Mouse (Mus musculus) erythroblast, embryonic 14.5 days (primary cell): Measurements from ENCODE around the gene Adam1a. TPM values are rescaled to one million over a fixed set of nuclear protein-coding genes. Genes with fewer than 3 reads are reported as not detected.
A peak's percentile ranks its signal among the peaks of the same experiment; 100 is the strongest.
"Not testable (repeated sequence)": the region's sequence is repeated elsewhere in the genome, so short reads cannot be mapped to it uniquely, and the experiment has no call there.

Experiments
- H3K27me3 ChIP-seq: 2 replicates; pipeline ENCODE4 v1.6.1; 2012; ENCODE audit warnings: inconsistent platforms; ENCODE audit not compliant: control insufficient read depth
- H3K36me3 ChIP-seq: 2 replicates; pipeline ENCODE4 v1.6.1; 2012; ENCODE audit warnings: mild to moderate bottlenecking, inconsistent platforms; ENCODE audit not compliant: control insufficient read depth
- H3K4me1 ChIP-seq: 2 replicates; pipeline ENCODE4 v1.6.1; 2012; ENCODE audit warnings: inconsistent platforms; ENCODE audit not compliant: control insufficient read depth
- H3K4me3 ChIP-seq: replicated peaks from 2 replicates; pipeline ENCODE3; 2012; ENCODE audit warnings: moderate library complexity, mild to moderate bottlenecking, inconsistent platforms
- H3K9me3 ChIP-seq: 2 replicates; pipeline ENCODE4 v1.6.1; 2012; ENCODE audit warnings: low read length, inconsistent platforms, mixed read lengths; ENCODE audit not compliant: control insufficient read depth
- GATA1 ChIP-seq: IDR thresholded peaks from 2 replicates; pipeline ENCODE4 v1.6.1; 2012; ENCODE audit warnings: low read length, inconsistent platforms, mixed read lengths
- TAL1 ChIP-seq: IDR thresholded peaks from 3 replicates; pipeline ENCODE4 v1.6.1; 2012; ENCODE audit warnings: low read length, inconsistent platforms, mixed read lengths
- polyA plus RNA-seq: library from polyadenylated mRNA; stranded (reverse); fragments of >175 nt; gene quantifications from 2 replicates; pipeline ENCODE4 v1.2.3, GENCODE M21; 2012

Gene Adam1a
- polyA plus RNA-seq, 1 experiment = 0.01 TPM

DNA sequence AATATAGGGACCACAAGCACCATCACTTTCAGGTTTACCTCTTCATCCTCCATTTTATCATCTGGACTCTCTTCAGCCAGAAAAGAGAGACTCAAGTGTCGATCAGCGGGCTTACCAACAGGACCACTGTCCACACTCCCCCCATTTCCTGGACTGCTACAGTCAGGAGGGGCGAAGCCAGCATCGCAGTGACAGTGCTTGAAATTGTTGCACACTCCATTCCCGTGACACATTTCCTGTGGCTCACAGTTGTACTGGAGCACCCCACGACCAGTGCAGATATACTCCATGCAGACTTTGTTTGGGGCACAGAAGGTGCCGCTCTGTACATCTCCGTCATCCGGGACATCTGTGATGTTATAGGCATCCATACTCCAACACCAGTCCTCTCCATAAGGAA is 26.3 kb downstream of the Adam1a start:
- no peaks in the 10 kb centered on the region for H3K4me1 ChIP-seq
- TF ChIP-seq TAL1 (no peak), GATA1 (no peak)
- no peak overlapping the region for H3K4me3 ChIP-seq
- no peaks in the 10 kb centered on the region for H3K27me3 ChIP-seq
- peaks cover 53% of the 10 kb centered on the region for H3K36me3 ChIP-seq
- H3K9me3 ChIP-seq = no peaks in the 10 kb centered on the region

DNA sequence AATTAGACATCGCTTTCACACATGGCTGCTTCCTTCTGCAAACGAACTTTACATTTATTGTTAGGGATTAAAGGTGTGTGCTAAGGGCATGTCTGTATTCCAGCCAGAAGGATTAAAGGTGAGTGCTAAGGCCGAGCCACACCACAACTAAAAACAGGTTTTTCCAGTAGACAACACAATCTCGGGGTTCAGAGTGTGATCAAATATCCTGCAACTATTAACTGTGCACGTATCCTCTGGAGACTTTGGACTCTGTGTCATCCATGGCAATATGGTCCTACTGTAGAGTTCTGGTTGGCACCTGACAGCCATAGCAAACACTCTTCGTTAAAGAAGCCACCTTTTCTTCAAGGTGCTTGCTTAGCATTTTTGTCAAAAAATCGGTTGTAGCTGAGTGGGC is 35.3 kb downstream of the Adam1a start:
- no peak for TF ChIP-seq TAL1
- TF ChIP-seq GATA1 = no peak
- no peaks in the 10 kb centered on the region for H3K36me3 ChIP-seq
- H3K9me3 ChIP-seq = no peaks in the 10 kb centered on the region
- H3K4me3 ChIP-seq = no peak overlapping the region
- H3K27me3 ChIP-seq = no peaks in the 10 kb centered on the region
- H3K4me1 ChIP-seq = peaks cover 4% of the 10 kb centered on the region; the same call in 1 of the 2 replicates

DNA sequence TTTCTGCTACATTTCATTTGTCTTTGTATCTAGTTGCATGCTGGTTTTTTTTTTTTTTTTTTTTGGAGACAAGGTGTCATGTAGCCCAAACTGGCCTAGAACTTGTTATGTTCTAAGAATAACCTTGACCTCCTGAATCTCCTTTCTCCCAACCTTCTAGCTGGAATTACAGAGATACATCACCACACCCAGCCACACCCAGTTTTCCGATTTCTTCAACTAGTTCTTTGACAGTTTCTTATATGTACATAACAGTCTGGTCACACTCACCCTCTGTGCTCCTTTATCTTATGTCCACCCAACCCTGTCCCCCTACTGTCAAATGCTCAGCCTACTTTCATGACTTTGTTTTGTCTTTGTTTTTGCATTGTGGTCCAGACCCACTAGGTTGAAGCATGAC is 38.4 kb downstream of the Adam1a start:
- TF ChIP-seq TAL1 = no peak
- no peak for TF ChIP-seq GATA1
- peaks cover 4% of the 10 kb centered on the region; the same call in 1 of the 2 replicates for H3K4me1 ChIP-seq
- no peak overlapping the region for H3K4me3 ChIP-seq
- H3K9me3 ChIP-seq = no peaks in the 10 kb centered on the region
- H3K36me3 ChIP-seq = no peaks in the 10 kb centered on the region
- no peaks in the 10 kb centered on the region for H3K27me3 ChIP-seq

DNA sequence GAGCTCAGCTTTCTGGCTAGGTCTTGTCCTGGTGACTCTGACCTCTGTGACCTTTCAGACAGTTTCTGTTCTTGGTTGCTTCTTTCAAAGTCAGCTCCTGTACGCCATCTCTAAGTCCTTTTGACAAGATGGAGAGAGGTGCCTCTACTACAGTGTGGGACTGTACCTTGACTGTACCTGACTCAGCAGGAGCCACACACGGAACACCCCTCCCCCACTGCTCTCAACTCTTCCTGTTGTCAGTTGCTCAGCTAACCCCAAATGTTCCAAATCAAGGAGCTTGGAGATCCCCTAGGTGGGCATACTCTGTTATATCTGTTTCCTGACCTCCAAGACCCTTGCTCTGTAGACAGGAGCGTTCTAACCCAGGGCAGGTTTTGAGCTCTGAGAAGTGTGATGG is 42.1 kb downstream of the Adam1a start, which contains the start of gene Adam1b:
Gene Adam1b (minus strand): TSS at position 205 of the 400 bp plus-strand sequence.
- Histone ChIP-seq H3K27me3 (peaks cover 6% of the 10 kb centered on the region), H3K4me1 (peaks cover 19% of the 10 kb centered on the region), H3K4me3 (no peak within 1 kb of the TSS), H3K36me3 (no peaks in the 10 kb centered on the region), H3K9me3 (no peaks in the 10 kb centered on the region)
- TF ChIP-seq TAL1 (no peak), GATA1 (no peak)

DNA sequence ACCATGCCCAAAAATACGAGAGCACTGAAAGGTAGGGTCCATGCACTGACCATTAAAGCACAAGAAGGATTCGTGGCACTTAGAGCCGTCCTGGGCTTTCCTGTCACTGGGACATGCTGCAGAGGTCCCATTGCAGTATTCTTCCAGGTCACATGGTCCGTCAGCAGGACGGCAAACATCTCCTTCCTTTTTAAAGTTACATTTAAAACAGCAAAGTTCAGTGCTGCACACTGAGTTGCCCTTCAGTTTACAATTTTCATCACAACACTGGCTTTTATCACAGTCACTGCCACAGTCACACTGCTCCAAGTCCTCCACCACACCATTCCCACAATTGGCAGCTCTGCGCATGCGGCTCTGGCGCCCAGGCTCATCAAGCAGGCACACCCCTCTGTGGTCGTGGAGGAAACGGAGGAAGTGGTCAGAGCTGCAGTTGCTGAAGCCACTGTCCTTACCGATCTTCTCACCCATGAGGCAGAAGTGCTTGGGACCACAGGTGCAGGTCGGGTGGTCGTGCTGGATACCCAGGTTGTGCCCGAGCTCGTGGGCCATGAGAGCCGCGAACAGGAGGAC is 43.8 kb downstream of the Adam1a start:
- not testable (repeated sequence) for H3K4me3 ChIP-seq, H3K36me3 ChIP-seq, H3K27me3 ChIP-seq, H3K9me3 ChIP-seq
- peaks cover 14% of the 10 kb centered on the region for H3K4me1 ChIP-seq

DNA sequence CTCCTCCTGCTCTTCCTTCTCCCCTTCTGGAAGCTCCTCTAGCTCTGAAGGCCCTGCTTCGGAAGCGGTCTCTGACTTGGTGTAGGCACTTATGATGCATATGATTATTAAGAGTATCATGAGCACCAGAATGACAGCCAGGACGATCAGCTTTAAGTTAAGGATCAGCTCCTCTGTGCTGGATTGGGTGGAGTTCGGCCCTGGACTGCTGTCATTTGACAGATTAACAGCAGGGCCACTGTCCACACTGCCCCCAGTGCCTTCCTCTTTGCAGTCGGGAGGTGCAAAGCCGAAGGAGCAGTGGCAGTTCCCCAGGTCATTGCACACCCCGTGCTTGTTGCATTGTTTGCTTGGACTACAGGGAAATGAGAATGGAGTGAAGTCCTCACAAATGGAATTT is 44.6 kb downstream of the Adam1a start:
- Histone ChIP-seq H3K4me3 (no peak overlapping the region), H3K36me3 (no peaks in the 10 kb centered on the region), H3K27me3 (peaks cover 6% of the 10 kb centered on the region), H3K4me1 (peaks cover 14% of the 10 kb centered on the region), H3K9me3 (no peaks in the 10 kb centered on the region)
- TF ChIP-seq TAL1 = no peak
- no peak for TF ChIP-seq GATA1

DNA sequence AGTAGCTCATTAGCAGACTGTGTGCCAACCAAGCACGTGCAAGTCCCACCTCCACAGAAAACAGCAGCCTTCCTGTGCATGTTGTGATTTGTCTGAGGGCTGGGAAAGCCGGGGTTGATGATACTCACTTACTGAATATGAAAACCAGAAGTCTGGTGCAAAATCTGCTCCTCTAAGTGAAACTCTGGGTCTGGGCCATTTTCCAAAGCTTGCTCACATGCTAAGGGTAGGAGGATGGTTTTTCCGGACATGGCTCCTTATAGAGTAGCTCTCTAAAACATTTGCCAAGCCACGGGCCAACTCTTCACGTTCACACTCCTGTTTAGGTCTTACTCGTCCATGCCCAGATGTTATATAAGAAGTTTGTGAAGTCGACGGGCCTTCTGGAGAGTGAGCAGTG is 52.0 kb downstream of the Adam1a start:
- no peaks in the 10 kb centered on the region for H3K27me3 ChIP-seq
- no peak for TF ChIP-seq GATA1
- TF ChIP-seq TAL1 = no peak
- H3K4me3 ChIP-seq = no peak overlapping the region
- H3K36me3 ChIP-seq = no peaks in the 10 kb centered on the region
- H3K9me3 ChIP-seq = no peaks in the 10 kb centered on the region
- no peaks in the 10 kb centered on the region for H3K4me1 ChIP-seq

DNA sequence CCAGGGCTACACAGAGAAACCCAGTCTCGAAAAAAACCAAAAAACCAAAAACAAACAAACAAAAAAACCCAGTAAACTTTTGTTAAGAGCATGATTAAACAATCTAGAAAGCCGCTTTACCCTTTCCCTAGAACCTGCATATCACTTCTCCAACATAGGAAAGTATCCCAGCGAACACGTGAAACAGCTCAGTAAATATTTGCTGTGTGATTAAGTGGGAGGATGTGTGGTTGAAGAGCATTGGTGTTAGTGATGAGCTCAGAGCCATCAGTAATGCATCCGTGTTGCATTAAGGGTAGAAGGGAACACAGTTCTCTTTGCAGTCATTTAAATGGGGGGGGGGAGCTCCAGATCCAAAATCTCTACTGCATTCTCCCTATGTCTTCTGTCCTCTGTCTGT is 60.5 kb downstream of the Adam1a start:
- H3K36me3 ChIP-seq = no peaks in the 10 kb centered on the region
- no peaks in the 10 kb centered on the region for H3K4me1 ChIP-seq
- no peak overlapping the region for H3K4me3 ChIP-seq
- peaks cover 3% of the 10 kb centered on the region for H3K27me3 ChIP-seq
- H3K9me3 ChIP-seq = no peaks in the 10 kb centered on the region
- no peak for TF ChIP-seq GATA1
- TF ChIP-seq TAL1 = no peak

DNA sequence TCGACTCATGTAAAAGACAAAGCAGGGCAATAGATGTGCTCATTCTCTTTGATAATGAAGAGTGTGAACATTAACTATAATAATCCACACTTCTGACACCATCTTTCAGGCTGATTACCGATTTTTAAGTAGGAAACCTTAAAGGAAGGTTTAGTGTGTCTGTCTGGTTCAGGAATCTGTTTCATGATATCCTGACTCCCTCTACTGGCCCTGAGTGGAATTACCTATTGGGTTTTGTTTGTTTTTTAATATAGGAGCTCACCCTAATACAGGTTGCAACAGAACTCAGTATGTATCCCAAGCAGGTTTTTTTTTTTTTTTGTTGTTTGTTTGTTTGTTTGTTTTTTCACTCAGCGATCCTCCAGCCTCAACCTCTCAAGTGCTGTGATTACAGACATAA is 67.6 kb downstream of the Adam1a start:
- Histone ChIP-seq H3K4me3 (no peak overlapping the region), H3K9me3 (no peaks in the 10 kb centered on the region), H3K36me3 (no peaks in the 10 kb centered on the region; the same call in 1 of the 2 replicates), H3K4me1 (peaks cover 42% of the 10 kb centered on the region), H3K27me3 (no peaks in the 10 kb centered on the region; the same call in 1 of the 2 replicates)
- no peak for TF ChIP-seq GATA1
- TF ChIP-seq TAL1 = no peak

DNA sequence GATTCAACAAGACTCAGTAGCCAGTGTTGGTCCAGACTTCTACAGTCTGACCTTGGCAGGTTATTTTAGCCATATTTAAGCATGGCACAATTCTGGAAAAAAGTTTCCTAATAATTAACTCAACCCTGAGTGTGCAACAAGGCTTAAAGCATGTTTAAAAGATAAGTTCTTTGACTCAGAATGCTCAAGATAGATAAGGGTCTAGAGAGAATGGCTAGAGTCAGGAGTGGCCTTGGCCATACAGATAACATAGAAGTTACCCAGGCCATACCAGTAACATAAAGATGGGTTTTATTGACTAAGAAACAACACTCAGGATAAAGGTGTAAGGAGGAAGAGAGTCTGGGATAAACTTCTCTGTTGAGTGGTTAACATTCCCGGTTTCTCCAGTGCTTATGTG is 69.2 kb downstream of the Adam1a start:
- Histone ChIP-seq H3K4me1 (peaks cover 58% of the 10 kb centered on the region), H3K27me3 (no peaks in the 10 kb centered on the region)

More for the DNA sequence above, 69.2 kb downstream of the Adam1a start:
- no peak overlapping the region for H3K4me3 ChIP-seq
- no peaks in the 10 kb centered on the region; the same call in 1 of the 2 replicates for H3K36me3 ChIP-seq
- H3K9me3 ChIP-seq = no peaks in the 10 kb centered on the region
- TF ChIP-seq TAL1 = peak; percentile 51; the same call in 1 of the 3 replicates
- peak; percentile 57; the same call in 1 of the 2 replicates for TF ChIP-seq GATA1
